Mouse (Mus musculus) lung, adult 2 months (tissue): ENCODE results near the gene Kcnh1.

Experiments
- CTCF ChIP-seq: fragments of 200-500 bp; IDR thresholded peaks from 2 replicates; pipeline ENCODE4 v1.5.1; 2011; ENCODE audit warnings: mild to moderate bottlenecking, low read length, control low read depth; ENCODE audit not compliant: insufficient read depth
- POLR2A ChIP-seq: fragments of 200-500 bp; IDR thresholded peaks from 2 replicates; pipeline ENCODE4 v1.6.1; 2011; ENCODE audit warnings: low read depth, mild to moderate bottlenecking, control low read depth, low read length, borderline replicate concordance; ENCODE audit errors: extremely low read depth

GRCm38 (mm10) chr1:192446158-192446557, 255.6 kb downstream of the Kcnh1 start:
- no peak for TF ChIP-seq CTCF
- TF ChIP-seq POLR2A = no peak
